Mouse (Mus musculus) C2C12 (cell line): ENCODE results near the gene Mndal.
"Not testable (repeated sequence)": the region's sequence is repeated elsewhere in the genome, so short reads cannot be mapped to it uniquely, and the experiment has no call there.

Experiments
- CTCF ChIP-seq: IDR thresholded peaks from one replicate; pipeline ENCODE4 v1.5.1; 2011; ENCODE audit not compliant: control insufficient read depth, insufficient read depth, insufficient read length
- MAX ChIP-seq: IDR thresholded peaks from one replicate; pipeline ENCODE4 v1.6.1; 2011; ENCODE audit warnings: mild to moderate bottlenecking, control low read depth
- MYOD1 ChIP-seq: IDR thresholded peaks from one replicate; pipeline ENCODE4 v1.6.1; 2011; ENCODE audit warnings: low read depth; ENCODE audit not compliant: control insufficient read depth, insufficient read length
- USF1 ChIP-seq: IDR thresholded peaks from one replicate; pipeline ENCODE4 v1.6.1; 2011; ENCODE audit warnings: low read depth, mild to moderate bottlenecking, control low read depth, moderate library complexity

- TF ChIP-seq USF1, CTCF, MAX, MYOD1: not testable (repeated sequence)
Observed at GRCm38 (mm10) chr1:173942780-173943066, 432 bp upstream of the Mndal start.
